Mouse (Mus musculus): ENCODE results near the gene Fgf6.

GRCm38 (mm10) chr6:127044909-127045308 lies 29.5 kb downstream of the Fgf6 start:
- TF ChIP-seq BHLHE40 (IDR thresholded peaks at IDR 0.05; ENCODE audit: low read depth, low read length) (no peak), SMC3 (IDR thresholded peaks at IDR 0.05; ENCODE audit: low read depth, low read length) (no peak), CTCF (conservative IDR thresholded peaks at IDR 0.05 in 1 of 2, IDR thresholded peaks at IDR 0.05 in 1 of 2; ENCODE audit: low read depth in 2 of 2, low read length in 2 of 2) (no peak), ZC3H11A (IDR thresholded peaks at IDR 0.05; ENCODE audit: low read depth, low read length) (no peak), MXI1 (IDR thresholded peaks at IDR 0.05; ENCODE audit: low read depth, low read length) (no peak), POLR2A (IDR thresholded peaks at IDR 0.05; ENCODE audit: low read depth, low read length) (no peak), CHD1 (IDR thresholded peaks at IDR 0.05; ENCODE audit: low read depth, low read length) (no peak), USF2 (conservative IDR thresholded peaks at IDR 0.05; ENCODE audit: low read depth, low read length) (no peak)

Data from CH12.LX (cell line).